Mouse (Mus musculus) Patski (cell line): ENCODE data around the gene Adgrl2. TPM values are rescaled to one million over a fixed set of nuclear protein-coding genes. Genes with fewer than 3 reads are reported as not detected.

Experiments used
- ATAC-seq: fragments of 100-300 bp; one replicate; pipeline ENCODE4 v1.8.0; 2021
- CTCF ChIA-PET: fragments of 350-600 bp; sonication (Branson Sonifier 250); formaldehyde crosslinking; loops from one replicate; lab custom pipeline; 2022; ENCODE audit warnings: inconsistent platforms; lab: Charles Lee
- POLR2A ChIA-PET: fragments of 350-600 bp; sonication (Branson Sonifier 250); formaldehyde crosslinking; loops from one replicate; lab custom pipeline; 2022; ENCODE audit warnings: antibody characterized with exemption, inconsistent platforms; lab: Charles Lee
- DNase-seq: peaks from one replicate; pipeline ENCODE4 v3.0.0-alpha.2; 2011; ENCODE audit warnings: low read depth, low spot score
- H3K27me3 ChIP-seq: fragments of 371-371 bp; one replicate; pipeline ENCODE4 v1.5.1; 2021
- CTCF ChIP-seq: fragments of 100-300 bp; IDR thresholded peaks from one replicate; pipeline ENCODE4 v1.5.1; 2021
- in situ Hi-C: fragments of 300-500 bp; cut with MboI; formaldehyde crosslinking; loops from 3 replicates; pipeline ENCODE4 v1.11.1; 2018; ENCODE audit warnings: low pct_unique_long_range_greater_than_20kb, mixed read lengths
- polyA plus RNA-seq: library from polyadenylated mRNA; unstranded; gene quantifications from one replicate; pipeline ENCODE4 v1.2.3, GENCODE M21; 2021

Adgrl2 gene
- polyA plus RNA-seq, 1 experiment from 2014 or later = 107 TPM

DNA sequence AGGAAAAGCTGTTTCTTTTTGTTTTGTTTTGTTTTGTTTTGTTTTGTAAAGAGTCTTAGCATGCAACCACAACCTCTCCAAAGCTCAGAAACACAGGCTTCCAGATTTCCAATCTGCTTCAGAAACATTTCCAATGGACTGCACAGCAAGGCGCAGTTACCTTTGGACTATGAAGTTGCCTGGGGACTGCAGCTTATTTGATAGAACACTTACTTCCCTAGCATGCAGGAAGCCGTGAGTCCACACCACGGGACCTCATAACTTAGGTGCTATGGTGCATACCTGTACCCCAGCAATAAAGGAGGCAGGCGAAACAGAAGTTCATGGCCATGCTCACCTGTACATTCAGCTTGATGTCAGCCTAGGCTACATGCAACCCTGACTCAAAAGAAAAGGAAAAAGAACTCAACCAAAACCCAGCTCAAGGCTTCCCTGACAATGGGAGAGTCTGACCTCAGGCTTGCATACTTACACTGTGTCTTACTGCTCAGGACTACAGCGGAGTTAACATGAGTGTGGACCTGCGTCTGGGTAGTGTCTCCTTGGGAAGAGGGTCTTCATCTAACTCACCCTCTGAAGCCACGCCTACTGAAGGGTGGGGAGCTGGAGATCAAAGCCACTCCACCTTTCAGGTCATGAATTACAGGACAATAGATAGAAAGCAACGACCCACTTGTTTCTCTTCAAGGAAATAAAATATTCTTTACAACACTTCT lies 91.7 kb downstream of the Adgrl2 start:
- no peaks in the 10 kb centered on the region for H3K27me3 ChIP-seq
- no peak for TF ChIP-seq CTCF
- ChIA-PET CTCF (interaction anchor here (1.2 to 1.9 kb wide), 4 partner anchors 12 to 77 kb away, joined by 3 to 8 read pairs (median 4); no protein-coding TSS in a partner anchor), POLR2A (no interaction called here)
- ATAC-seq (no peak), DNase-seq (no peak)
- in situ Hi-C loops = no loop called here

DNA sequence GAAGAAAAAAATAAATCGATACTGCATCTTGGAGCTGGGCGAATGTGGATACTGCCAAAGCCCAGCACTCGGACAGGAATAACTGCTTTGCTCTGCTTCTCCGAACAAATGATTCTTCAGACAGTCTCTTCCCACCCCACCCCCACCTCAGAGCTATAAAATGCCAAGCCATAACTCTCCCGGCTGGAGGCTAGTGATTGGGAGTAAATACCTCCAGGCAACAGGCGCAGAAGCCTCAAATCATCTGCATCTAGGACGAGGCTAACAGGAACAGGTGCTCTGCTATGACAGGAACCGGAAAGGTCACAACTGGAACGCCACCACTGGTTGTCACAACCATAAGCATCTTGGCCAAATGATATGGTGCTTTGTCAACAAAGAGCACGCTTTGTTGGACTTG lies 94.1 kb downstream of the Adgrl2 start:
- DNase-seq (no peak), ATAC-seq (no peak)
- TF ChIP-seq CTCF = no peak
- CTCF ChIA-PET = interaction anchor here (0.8 to 1.8 kb wide), 2 partner anchors 9 to 58 kb away, joined by 3 to 8 read pairs; no protein-coding TSS in a partner anchor
- POLR2A ChIA-PET = no interaction called here
- H3K27me3 ChIP-seq = no peaks in the 10 kb centered on the region
- in situ Hi-C loops = no loop called here

DNA sequence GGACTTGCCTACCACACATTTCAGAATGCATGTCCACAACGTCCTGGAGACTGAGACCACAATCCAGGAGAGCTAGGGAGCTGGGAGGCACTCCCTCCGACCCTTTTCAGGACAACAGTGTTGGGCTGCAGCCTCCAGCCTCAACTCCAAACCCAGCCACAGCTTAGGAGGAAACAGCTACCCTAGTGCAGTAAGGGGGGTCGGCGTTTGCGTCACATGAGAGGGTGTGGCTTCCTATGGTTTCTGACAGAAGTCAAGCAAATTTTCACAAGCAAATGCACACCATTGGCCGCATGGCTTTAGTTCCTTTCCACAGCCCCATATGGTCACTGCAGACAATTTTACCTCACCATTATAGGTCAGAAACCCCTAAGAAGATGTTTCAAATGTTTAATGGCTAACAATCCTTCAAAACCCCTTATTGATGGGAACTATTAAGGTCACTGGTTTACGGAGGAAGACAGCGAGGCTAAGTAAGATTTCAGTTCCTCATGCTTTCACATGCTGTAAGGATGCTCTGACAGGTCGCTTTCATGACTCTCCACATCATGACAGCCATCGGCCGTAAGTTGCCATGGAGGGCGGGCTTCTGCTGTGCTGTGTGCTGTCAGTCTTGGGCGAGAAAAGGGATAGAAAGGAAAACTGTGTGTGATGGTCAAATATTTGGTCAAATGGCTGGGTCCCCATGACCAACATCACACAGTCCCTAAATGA lies 94.8 kb downstream of the Adgrl2 start:
- POLR2A ChIA-PET = interaction anchor here (0.7 kb wide), 1 partner anchor 12 kb away, joined by 3 read pairs; no protein-coding TSS in a partner anchor
- TF ChIP-seq CTCF = no peak

DNA sequence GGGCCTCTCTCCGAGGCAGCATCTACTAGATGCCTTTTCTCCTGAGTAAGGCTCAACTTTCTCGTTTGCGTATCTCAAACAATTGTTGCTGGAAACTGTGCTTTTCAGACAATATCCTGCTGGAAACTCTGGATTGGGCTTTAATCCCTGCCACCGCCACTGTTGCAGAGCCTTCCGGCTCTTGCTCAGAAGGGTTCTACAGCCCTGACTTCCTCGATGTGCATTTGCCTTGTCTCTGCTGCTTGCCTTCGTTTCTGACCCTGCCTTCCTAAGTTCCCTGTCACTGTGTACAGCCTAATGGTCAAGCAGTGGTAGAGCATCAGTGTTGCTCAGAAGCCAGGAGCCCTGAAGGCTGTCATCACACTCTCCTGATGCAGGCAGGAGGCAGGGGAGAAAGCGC lies 95.5 kb downstream of the Adgrl2 start:
- no peak for TF ChIP-seq CTCF
- ATAC-seq (no peak), DNase-seq (no peak)
- no peaks in the 10 kb centered on the region for H3K27me3 ChIP-seq
- in situ Hi-C loops = no loop called here
- ChIA-PET CTCF (no interaction called here), POLR2A (interaction anchor here (0.7 kb wide), 1 partner anchor 12 kb away, joined by 3 read pairs; no protein-coding TSS in a partner anchor)

More for the DNA sequence above, 94.8 kb downstream of the Adgrl2 start:
- in situ Hi-C loops = no loop called here
- peak; percentile 10 for ATAC-seq
- DNase-seq = no peak
- CTCF ChIA-PET = interaction anchor here (1.8 kb wide), 1 partner anchor 10 kb away, joined by 8 read pairs; no protein-coding TSS in a partner anchor
- no peaks in the 10 kb centered on the region for H3K27me3 ChIP-seq

DNA sequence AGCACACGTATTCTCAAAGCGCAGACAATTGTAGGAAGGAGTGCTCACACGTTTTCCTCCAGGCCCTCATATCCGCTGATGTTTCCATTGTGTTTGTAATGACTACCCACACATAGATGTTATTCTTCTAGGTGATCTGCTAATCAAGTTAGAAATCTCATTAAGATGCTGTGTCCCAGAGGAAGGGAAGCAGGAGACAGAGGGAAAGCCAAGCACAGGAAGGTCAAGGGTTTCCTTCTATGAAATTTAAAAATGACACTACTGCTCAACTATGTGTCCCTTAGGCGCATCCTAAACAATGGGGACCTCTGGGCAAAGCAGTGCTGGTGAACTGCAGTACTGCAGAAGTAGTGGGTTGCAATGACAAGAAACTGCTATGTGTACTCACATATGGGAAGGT lies 102.5 kb downstream of the Adgrl2 start:
- ChIA-PET POLR2A (no interaction called here), CTCF (interaction anchor here (0.8 to 2.0 kb wide), 2 partner anchors 10 to 18 kb away, joined by 4 to 6 read pairs; no protein-coding TSS in a partner anchor)
- TF ChIP-seq CTCF = no peak
- DNase-seq = no peak
- in situ Hi-C loops = no loop called here
- ATAC-seq = no peak
- no peaks in the 10 kb centered on the region for H3K27me3 ChIP-seq

DNA sequence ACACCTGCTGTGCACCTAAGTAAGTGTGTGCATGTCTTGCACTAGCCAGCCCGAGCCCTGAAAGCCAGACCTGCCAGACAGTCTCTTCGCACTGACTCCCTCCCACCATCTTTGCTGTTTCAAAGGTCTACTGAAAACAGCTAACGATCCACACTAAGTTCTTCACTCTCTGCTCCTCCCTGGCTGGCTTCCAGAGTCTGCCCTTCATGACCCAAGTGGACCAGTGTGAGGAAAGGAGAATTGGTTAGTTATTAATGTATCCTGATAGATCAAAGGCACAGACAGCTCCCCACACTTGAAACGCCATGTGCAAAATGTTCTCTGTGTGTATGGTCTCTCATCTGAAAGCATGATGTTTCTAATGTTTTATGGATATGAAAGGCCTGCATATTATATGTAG lies 103.4 kb downstream of the Adgrl2 start:
- H3K27me3 ChIP-seq = no peaks in the 10 kb centered on the region
- ChIA-PET CTCF (interaction anchor here (2.0 kb wide), 1 partner anchor 11 kb away, joined by 6 read pairs; no protein-coding TSS in a partner anchor), POLR2A (no interaction called here)
- TF ChIP-seq CTCF = no peak
- in situ Hi-C loops = no loop called here
- ATAC-seq (no peak), DNase-seq (no peak)

DNA sequence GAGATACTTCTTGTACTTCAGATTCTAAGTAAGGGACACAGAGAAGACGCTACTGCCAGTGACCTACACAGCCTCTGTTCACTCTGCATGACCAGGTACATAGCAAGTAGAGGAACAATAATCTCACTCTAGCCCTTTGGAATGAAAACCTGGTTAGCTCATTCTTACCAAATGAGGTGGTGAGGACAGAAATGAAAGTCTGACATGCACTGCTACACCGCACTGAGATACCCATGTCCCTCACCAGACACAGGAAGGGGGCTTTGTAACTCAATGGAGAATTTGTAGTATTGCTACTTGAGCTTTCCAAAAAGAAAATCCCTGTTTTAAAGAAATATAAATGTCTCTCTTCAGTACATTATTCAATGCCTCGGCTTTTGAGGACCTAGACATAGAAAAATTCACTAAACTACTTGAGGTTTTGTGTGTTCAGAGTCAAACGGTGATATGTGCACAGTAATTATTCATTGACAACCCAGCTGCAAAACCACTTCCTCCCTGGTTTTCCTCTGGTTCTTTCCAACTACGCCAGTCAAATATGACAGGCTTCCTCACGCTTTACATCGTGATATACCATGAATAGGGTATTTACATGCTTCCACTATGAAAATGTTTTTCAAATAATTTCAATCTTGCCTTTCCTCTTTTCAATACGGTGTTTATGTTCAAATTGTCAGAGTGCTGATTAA lies 104.2 kb downstream of the Adgrl2 start:
- TF ChIP-seq CTCF = no peak
- in situ Hi-C loops = no loop called here
- no peaks in the 10 kb centered on the region for H3K27me3 ChIP-seq
- ChIA-PET CTCF (interaction anchor here (2.0 kb wide), 1 partner anchor 12 kb away, joined by 6 read pairs; no protein-coding TSS in a partner anchor), POLR2A (no interaction called here)
- DNase-seq (no peak), ATAC-seq (no peak)

DNA sequence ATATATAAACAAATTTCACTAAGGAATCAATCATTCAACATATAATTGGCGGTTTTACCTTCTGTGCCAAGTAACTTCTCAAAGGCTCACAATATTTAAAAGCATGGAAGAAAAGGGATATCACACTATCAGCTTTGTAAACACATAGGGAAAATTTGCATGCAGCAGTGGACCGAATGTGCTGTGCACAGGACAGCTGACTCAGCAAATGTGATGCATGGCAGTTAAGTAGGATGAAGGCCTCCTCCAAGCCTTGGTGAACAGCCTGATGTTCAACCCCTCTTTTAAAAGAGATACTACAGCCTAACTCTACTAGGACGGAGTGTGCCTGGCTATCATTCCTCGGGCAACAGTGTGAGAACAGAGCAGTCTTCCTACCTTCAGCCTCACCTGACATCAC lies 105.2 kb downstream of the Adgrl2 start:
- DNase-seq (no peak), ATAC-seq (no peak)
- H3K27me3 ChIP-seq = no peaks in the 10 kb centered on the region
- ChIA-PET POLR2A (no interaction called here), CTCF (interaction anchor here (1.0 kb wide), 1 partner anchor 19 kb away, joined by 3 read pairs; no protein-coding TSS in a partner anchor)
- in situ Hi-C loops = no loop called here
- no peak for TF ChIP-seq CTCF

DNA sequence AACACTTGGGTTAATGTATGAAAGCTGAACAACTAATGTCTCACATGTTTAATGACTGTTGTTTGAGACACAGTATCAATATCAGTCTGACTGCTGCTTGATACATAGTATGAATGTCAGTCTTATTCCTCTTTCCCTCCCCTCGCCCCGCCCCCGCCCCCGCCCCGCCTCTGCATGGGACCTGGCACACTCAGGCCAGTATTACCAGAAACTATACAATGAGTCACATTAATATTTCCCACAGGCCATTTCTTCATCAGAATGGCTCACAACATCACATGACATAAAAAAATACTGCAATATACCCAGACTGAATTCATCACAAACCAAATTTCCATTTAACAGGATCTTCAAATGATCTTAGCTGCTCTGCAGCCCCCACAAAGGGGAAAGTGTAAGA lies 108.9 kb downstream of the Adgrl2 start:
- no peaks in the 10 kb centered on the region for H3K27me3 ChIP-seq
- in situ Hi-C loops = no loop called here
- TF ChIP-seq CTCF = no peak
- ChIA-PET POLR2A (interaction anchor here (1.6 kb wide), 1 partner anchor 10 kb away, joined by 4 read pairs; no protein-coding TSS in a partner anchor), CTCF (interaction anchor here (1.0 to 1.6 kb wide), 3 partner anchors 8 to 21 kb away, joined by 3 to 4 read pairs (median 3); no protein-coding TSS in a partner anchor)
- ATAC-seq = no peak
- DNase-seq = no peak

DNA sequence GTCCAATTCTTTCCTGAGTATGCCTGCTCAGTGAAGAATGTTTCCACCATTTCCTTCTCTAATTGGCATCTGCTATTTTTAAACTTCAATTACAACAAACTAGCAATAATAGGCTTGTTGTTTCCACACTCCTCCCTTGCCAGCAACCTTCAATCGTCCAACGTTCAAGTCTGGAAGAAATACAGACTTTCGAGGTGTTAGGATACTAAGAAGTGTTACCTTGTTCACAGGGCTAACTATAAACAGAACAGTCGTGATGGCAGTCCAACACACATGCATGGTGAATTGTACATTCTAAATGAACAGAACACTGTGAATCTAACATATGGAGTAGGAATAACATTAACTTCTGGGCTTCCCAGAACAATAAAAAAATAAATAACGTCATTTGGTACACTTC lies 117.8 kb downstream of the Adgrl2 start:
- ATAC-seq = no peak
- H3K27me3 ChIP-seq = no peaks in the 10 kb centered on the region
- DNase-seq = no peak
- POLR2A ChIA-PET = interaction anchor here (0.6 kb wide), 1 partner anchor 11 kb away, joined by 3 read pairs; no protein-coding TSS in a partner anchor
- CTCF ChIA-PET = interaction anchor here (1.5 to 1.7 kb wide), 2 partner anchors 9 to 24 kb away, joined by 4 to 5 read pairs; no protein-coding TSS in a partner anchor
- no peak for TF ChIP-seq CTCF
- in situ Hi-C loops = no loop called here
